Mouse (Mus musculus) kidney, adult 2 months (tissue): ENCODE results near the gene Uqcc1.

ENCODE experiments used
- CTCF ChIP-seq: fragments of 200-500 bp; conservative IDR thresholded peaks from 2 replicates; pipeline ENCODE4 v1.5.1; 2011; ENCODE audit warnings: low read depth, mild to moderate bottlenecking, control low read depth, low read length, moderate library complexity, mixed read lengths; ENCODE audit not compliant: insufficient read depth, insufficient read length
- POLR2A ChIP-seq: fragments of 200-500 bp; IDR thresholded peaks from one replicate; pipeline ENCODE4 v1.6.1; 2011; ENCODE audit warnings: low read depth, low read length, control low read depth

DNA sequence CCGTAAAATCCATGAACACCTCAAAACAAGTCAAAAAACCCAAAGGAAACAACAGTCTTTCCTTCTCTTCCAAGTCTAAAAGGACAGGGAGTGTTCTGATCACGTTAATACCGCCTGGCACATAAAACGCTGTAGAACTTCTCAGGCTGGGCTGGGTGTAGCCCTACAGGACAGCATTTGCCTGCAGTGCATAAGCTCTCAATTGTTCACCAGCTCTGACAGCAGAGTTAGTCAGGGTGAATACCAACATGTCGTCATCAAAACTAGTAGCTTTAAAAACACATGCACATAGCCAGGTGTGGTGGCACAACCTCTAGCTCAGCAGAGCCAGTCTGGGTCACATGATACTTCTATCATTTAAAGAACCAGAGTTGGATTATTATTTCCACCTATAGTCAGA is 109.3 kb downstream of the Uqcc1 start:
- TF ChIP-seq CTCF (no peak), POLR2A (no peak)
